Mouse (Mus musculus): Measurements from ENCODE around the gene Atp23. TPM values are rescaled to one million over a fixed set of nuclear protein-coding genes. Genes with fewer than 3 reads are reported as not detected.

Atp23 gene
- polyA plus RNA-seq, 1 experiment from 2014 or later = 5.5 TPM

DNA sequence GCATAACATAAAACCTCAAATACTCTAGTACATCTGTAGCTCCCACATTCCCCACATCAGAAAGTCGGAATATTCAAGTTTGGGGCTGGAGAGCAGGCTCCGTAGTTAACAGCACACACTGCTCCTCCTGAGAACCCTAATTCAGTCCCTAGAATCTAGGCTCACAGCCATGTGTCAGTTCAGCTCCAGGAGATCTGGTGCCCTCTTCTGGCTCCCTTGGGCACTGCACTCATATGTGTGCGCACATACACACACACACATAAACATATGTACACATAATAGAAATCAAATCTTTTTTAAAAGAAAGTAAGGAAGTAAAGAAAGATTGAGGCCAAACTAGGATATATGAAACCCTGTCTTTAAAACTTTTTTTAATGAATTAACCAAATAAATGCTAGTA lies 19.1 kb upstream of the Atp23 start:
- Histone ChIP-seq H3K4me1 (ENCODE audit: control insufficient read depth, low read depth, low read length) (no peaks in the 10 kb centered on the region), H3K27me3 (ENCODE audit: control insufficient read depth, insufficient read depth, low read depth, low read length) (no peaks in the 10 kb centered on the region), H3K4me2 (ENCODE audit: low read depth, low read length) (no peak overlapping the region), H3K27ac (ENCODE audit: low read length) (no peak overlapping the region), H3K4me3 (ENCODE audit: low read depth, low read length) (no peak overlapping the region), H3K36me3 (ENCODE audit: control insufficient read depth, insufficient read depth) (no peaks in the 10 kb centered on the region), H3K9ac (ENCODE audit: low read depth, low read length) (no peak overlapping the region), H3K9me3 (replicated peaks; ENCODE audit: control insufficient read depth, low read length) (no peaks in the 10 kb centered on the region)
- ATAC-seq (ENCODE audit: low read depth) = no peak
- 81% methylated on average over 3 of the region's 3 CpGs for WGBS (ENCODE audit: insufficient replicate concordance)

DNA sequence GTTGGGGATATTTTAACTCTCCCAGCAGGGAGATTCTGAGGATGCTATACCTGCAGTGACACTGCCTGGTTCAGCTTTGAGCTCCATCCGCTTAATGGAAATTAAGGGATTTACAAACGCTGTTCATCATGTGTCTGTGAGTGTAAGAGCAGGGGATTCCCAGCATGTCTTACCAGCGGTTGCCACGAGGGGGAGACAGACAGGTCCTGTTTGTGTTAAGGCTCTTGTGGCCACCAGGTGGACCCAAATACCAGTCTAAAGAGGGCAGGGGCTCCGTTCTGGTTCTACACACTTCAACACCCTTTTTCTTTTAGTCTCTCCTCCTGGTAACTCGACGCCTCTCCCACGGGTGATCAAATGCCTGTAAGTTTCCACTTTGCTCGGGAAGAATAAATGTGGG lies 17.9 kb upstream of the Atp23 start:
- no peak overlapping the region for H3K4me2 ChIP-seq (ENCODE audit: low read depth, low read length)
- no peaks in the 10 kb centered on the region for H3K27me3 ChIP-seq (ENCODE audit: control insufficient read depth, insufficient read depth, low read depth, low read length)
- WGBS (ENCODE audit: insufficient replicate concordance) = 1% methylated on average over 9 of the region's 9 CpGs
- ATAC-seq (ENCODE audit: low read depth) = peak; percentile 64; the same call in 1 of the 2 replicates
- H3K9ac ChIP-seq (ENCODE audit: low read depth, low read length) = no peak overlapping the region
- no peaks in the 10 kb centered on the region for H3K36me3 ChIP-seq (ENCODE audit: control insufficient read depth, insufficient read depth)
- H3K4me3 ChIP-seq (ENCODE audit: low read depth, low read length) = no peak overlapping the region
- H3K4me1 ChIP-seq (ENCODE audit: control insufficient read depth, low read depth, low read length) = no peaks in the 10 kb centered on the region
- H3K9me3 ChIP-seq (replicated peaks; ENCODE audit: control insufficient read depth, low read length) = no peaks in the 10 kb centered on the region
- H3K27ac ChIP-seq (ENCODE audit: low read length) = no peak overlapping the region

DNA sequence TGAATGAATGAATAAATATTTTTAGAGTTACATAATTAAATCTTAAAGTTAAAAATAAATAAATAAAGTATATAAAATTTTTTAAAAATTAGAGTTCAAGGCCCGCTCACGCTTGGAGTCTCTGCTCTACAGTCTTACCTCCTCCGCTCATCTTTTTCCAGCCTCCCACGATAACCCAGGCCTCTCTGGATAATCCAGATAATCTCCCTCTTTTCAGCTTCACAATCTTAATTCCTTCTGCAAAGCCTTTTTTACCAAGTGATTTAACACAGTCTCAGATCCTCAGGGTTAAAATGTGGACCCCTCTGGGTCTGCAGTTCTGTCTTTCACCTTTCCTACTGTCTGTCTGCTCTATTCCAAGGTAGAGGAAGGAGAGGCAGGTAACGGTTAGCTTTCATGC lies 13.1 kb upstream of the Atp23 start:
- no peaks in the 10 kb centered on the region for H3K9me3 ChIP-seq (replicated peaks; ENCODE audit: control insufficient read depth, low read length)
- H3K9ac ChIP-seq (ENCODE audit: low read depth, low read length) = no peak overlapping the region
- no peaks in the 10 kb centered on the region for H3K4me1 ChIP-seq (ENCODE audit: control insufficient read depth, low read depth, low read length)
- H3K36me3 ChIP-seq (ENCODE audit: control insufficient read depth, insufficient read depth) = no peaks in the 10 kb centered on the region
- ATAC-seq (ENCODE audit: low read depth) = no peak
- no peaks in the 10 kb centered on the region for H3K27me3 ChIP-seq (ENCODE audit: control insufficient read depth, insufficient read depth, low read depth, low read length)
- 80% methylated on average over 5 of the region's 5 CpGs for WGBS (ENCODE audit: insufficient replicate concordance)
- H3K4me2 ChIP-seq (ENCODE audit: low read depth, low read length) = no peak overlapping the region
- no peak overlapping the region for H3K4me3 ChIP-seq (ENCODE audit: low read depth, low read length)
- no peak overlapping the region for H3K27ac ChIP-seq (ENCODE audit: low read length)

DNA sequence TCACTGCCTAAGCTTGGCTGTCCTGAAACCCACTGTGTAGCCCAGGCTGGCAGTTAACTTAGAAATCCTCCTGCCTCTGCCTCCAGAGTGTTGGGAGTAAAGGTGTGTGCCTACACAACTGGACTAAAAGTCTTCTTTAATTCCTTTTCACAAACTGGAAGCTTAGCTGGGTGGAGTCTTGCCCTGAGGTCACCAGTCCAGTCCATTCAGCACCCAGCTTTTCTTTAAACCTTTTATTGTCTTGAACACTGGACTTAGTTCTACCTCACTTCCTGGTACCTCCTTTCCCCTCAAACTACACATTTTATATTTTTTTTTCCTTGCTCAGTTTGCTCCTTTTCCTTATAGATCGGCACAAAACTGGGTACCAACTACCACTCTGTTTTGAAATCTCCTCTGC lies 10.3 kb upstream of the Atp23 start:
- no peak overlapping the region for H3K9ac ChIP-seq (ENCODE audit: low read depth, low read length)
- no peaks in the 10 kb centered on the region for H3K9me3 ChIP-seq (replicated peaks; ENCODE audit: control insufficient read depth, low read length)
- WGBS (ENCODE audit: insufficient replicate concordance) = 65% methylated on average over 1 of the region's 1 CpGs
- no peak for ATAC-seq (ENCODE audit: low read depth)
- no peaks in the 10 kb centered on the region for H3K4me1 ChIP-seq (ENCODE audit: control insufficient read depth, low read depth, low read length)
- H3K4me3 ChIP-seq (ENCODE audit: low read depth, low read length) = no peak overlapping the region
- H3K27ac ChIP-seq (ENCODE audit: low read length) = no peak overlapping the region
- H3K27me3 ChIP-seq (ENCODE audit: control insufficient read depth, insufficient read depth, low read depth, low read length) = no peaks in the 10 kb centered on the region
- no peak overlapping the region for H3K4me2 ChIP-seq (ENCODE audit: low read depth, low read length)
- no peaks in the 10 kb centered on the region for H3K36me3 ChIP-seq (ENCODE audit: control insufficient read depth, insufficient read depth)

DNA sequence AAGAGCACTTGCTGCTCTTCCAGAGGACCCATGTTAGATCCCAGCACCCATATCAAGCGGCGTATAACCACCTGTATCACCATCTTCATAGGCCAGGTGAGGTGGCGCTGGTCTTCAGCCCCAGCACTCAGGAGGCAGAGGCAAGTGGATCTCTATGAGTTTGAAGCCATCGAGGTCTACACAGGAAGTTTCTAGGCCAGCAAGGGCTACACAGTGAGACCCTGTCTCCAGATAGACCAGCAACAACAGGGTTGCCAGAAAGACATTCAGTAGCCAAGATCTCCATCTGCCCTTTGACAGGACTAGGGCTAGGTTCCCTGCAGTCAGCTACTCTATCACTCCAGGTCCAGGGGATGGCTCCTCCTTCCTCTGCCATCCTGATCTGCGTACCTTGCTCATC lies 5.7 kb upstream of the Atp23 start:
- no peaks in the 10 kb centered on the region for H3K9me3 ChIP-seq (replicated peaks; ENCODE audit: control insufficient read depth, low read length)
- H3K9ac ChIP-seq (ENCODE audit: low read depth, low read length) = no peak overlapping the region
- no peak overlapping the region for H3K27ac ChIP-seq (ENCODE audit: low read length)
- H3K4me1 ChIP-seq (ENCODE audit: control insufficient read depth, low read depth, low read length) = no peaks in the 10 kb centered on the region; the same call in 1 of the 2 replicates
- no peaks in the 10 kb centered on the region for H3K27me3 ChIP-seq (ENCODE audit: control insufficient read depth, insufficient read depth, low read depth, low read length)
- no peak overlapping the region for H3K4me3 ChIP-seq (ENCODE audit: low read depth, low read length)
- 81% methylated on average over 5 of the region's 5 CpGs for WGBS (ENCODE audit: insufficient replicate concordance)
- no peak overlapping the region for H3K4me2 ChIP-seq (ENCODE audit: low read depth, low read length)
- no peaks in the 10 kb centered on the region for H3K36me3 ChIP-seq (ENCODE audit: control insufficient read depth, insufficient read depth)
- no peak for ATAC-seq (ENCODE audit: low read depth)

DNA sequence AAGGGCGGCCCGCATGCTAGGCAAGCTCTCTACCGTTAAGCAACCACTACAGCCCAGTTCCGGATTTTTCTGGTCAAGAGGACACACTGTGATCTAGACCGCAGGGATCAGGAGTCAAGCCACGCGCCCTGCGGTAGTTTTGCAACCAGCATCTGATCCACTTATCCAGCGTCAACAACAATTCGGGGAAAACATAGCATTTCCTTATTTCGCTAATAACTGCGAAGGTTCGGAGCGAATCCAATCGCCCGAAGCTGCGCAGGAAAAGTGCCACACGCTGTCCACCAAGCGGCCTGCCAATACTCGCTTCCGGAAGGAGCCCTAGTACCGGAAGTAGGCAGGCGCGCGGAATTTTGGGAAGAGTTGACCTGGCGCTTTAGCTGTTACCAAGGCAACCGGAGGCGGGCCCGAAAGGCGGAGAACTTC lies 4.5 kb upstream of the Atp23 start:
- H3K4me3 ChIP-seq (ENCODE audit: low read depth, low read length) = peak overlapping the region; percentile 69
- under 1% methylated on average over 30 of the region's 30 CpGs for WGBS (ENCODE audit: insufficient replicate concordance)
- ATAC-seq (ENCODE audit: low read depth) = peak; percentile 80

DNA sequence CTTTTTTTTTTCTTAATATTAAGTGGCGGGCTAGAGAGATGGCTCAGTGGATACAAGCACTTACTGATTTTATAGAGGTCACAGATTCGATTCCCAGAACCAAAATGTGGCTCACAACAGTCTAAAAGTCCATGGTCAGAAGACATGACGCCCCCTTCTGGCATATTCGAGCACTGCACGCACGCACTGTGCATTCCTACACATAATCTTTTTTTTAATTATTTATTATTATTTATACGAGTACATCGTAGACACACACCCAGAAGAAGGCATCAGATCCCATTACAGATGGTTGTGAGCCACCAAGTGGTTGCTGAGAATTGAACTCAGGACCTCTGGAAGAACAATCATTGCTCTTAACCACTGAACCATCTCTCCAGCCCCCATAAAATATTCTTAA lies 3.9 kb upstream of the Atp23 start:
- Histone ChIP-seq H3K4me2 (ENCODE audit: low read depth, low read length) (peak overlapping the region; percentile 77), H3K9me3 (replicated peaks; ENCODE audit: control insufficient read depth, low read length) (no peaks in the 10 kb centered on the region), H3K27ac (ENCODE audit: low read length) (peak overlapping the region; percentile 83), H3K27me3 (ENCODE audit: control insufficient read depth, insufficient read depth, low read depth, low read length) (no peaks in the 10 kb centered on the region), H3K9ac (ENCODE audit: low read depth, low read length) (no peak overlapping the region), H3K4me1 (ENCODE audit: control insufficient read depth, low read depth, low read length) (peaks cover 12% of the 10 kb centered on the region), H3K4me3 (ENCODE audit: low read depth, low read length) (peak overlapping the region; percentile 69), H3K36me3 (ENCODE audit: control insufficient read depth, insufficient read depth) (no peaks in the 10 kb centered on the region)
- WGBS (ENCODE audit: insufficient replicate concordance) = 67% methylated on average over 8 of the region's 8 CpGs
- no peak for ATAC-seq (ENCODE audit: low read depth)

More for the DNA sequence above, 4.5 kb upstream of the Atp23 start:
- Histone ChIP-seq H3K4me2 (ENCODE audit: low read depth, low read length) (peak overlapping the region; percentile 77), H3K27ac (ENCODE audit: low read length) (peak overlapping the region; percentile 83), H3K36me3 (ENCODE audit: control insufficient read depth, insufficient read depth) (no peaks in the 10 kb centered on the region), H3K9me3 (replicated peaks; ENCODE audit: control insufficient read depth, low read length) (no peaks in the 10 kb centered on the region), H3K9ac (ENCODE audit: low read depth, low read length) (peak overlapping the region; percentile 67), H3K4me1 (ENCODE audit: control insufficient read depth, low read depth, low read length) (peaks cover 9% of the 10 kb centered on the region), H3K27me3 (ENCODE audit: control insufficient read depth, insufficient read depth, low read depth, low read length) (no peaks in the 10 kb centered on the region)

DNA sequence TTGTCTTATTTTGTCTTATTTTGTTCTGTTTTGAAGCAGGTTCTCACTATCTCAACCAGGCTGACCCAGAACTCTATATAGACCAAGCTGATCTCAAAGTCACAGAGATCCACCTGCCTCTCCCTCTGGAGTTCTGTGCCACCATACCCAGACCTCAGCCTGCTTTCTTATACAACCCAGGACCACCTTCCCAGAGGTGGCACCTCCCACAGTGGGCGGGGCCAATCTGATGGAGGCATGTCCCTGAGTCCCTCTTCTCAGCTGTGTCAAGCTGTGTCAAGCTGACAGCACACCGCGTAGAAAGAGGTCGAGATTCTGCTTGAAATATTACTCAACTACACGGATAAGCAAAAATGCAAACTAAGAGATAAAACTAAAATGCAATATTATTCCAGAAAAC lies 3.1 kb upstream of the Atp23 start:
- Histone ChIP-seq H3K27ac (ENCODE audit: low read length) (no peak overlapping the region), H3K27me3 (ENCODE audit: control insufficient read depth, insufficient read depth, low read depth, low read length) (no peaks in the 10 kb centered on the region), H3K4me1 (ENCODE audit: control insufficient read depth, low read depth, low read length) (peaks cover 12% of the 10 kb centered on the region), H3K4me2 (ENCODE audit: low read depth, low read length) (no peak overlapping the region), H3K4me3 (ENCODE audit: low read depth, low read length) (no peak overlapping the region), H3K36me3 (ENCODE audit: control insufficient read depth, insufficient read depth) (no peaks in the 10 kb centered on the region), H3K9me3 (replicated peaks; ENCODE audit: control insufficient read depth, low read length) (no peaks in the 10 kb centered on the region), H3K9ac (ENCODE audit: low read depth, low read length) (no peak overlapping the region)
- 24% methylated on average over 5 of the region's 5 CpGs for WGBS (ENCODE audit: insufficient replicate concordance)
- no peak for ATAC-seq (ENCODE audit: low read depth)

DNA sequence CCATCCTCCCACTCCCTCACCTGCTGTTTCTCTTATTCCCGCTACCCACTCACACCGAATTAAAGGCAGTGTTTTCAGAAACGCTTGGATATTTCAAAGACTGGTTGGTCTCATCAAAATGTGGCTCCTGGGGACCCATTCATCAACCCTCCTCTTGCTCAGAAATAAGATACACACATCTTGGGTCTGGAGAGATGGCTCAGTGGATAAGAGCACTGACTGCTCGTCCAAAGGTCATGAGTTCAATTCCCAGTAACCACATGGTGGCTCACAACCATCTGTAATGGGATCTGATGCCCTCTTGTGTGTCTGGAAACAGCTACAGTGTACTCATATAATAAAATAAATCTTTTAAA lies 311 bp upstream of the Atp23 start:
- peak overlapping the region; percentile 94 for H3K4me2 ChIP-seq (ENCODE audit: low read depth, low read length)
- 0% methylated on average over 4 of the region's 4 CpGs for WGBS (ENCODE audit: insufficient replicate concordance)
- no peak for ATAC-seq (ENCODE audit: low read depth)
- H3K27me3 ChIP-seq (ENCODE audit: control insufficient read depth, insufficient read depth, low read depth, low read length) = no peaks in the 10 kb centered on the region
- peak overlapping the region; percentile 71 for H3K4me3 ChIP-seq (ENCODE audit: low read depth, low read length)
- H3K4me1 ChIP-seq (ENCODE audit: control insufficient read depth, low read depth, low read length) = peaks cover 12% of the 10 kb centered on the region
- H3K9ac ChIP-seq (ENCODE audit: low read depth, low read length) = no peak overlapping the region
- H3K36me3 ChIP-seq (ENCODE audit: control insufficient read depth, insufficient read depth) = no peaks in the 10 kb centered on the region
- no peak overlapping the region for H3K27ac ChIP-seq (ENCODE audit: low read length)
- H3K9me3 ChIP-seq (replicated peaks; ENCODE audit: control insufficient read depth, low read length) = no peaks in the 10 kb centered on the region
